Mouse (Mus musculus) cerebellum, postnatal 36 days (tissue): Measurements from ENCODE around the gene Lrrc56.
"Not testable (repeated sequence)": the region's sequence is repeated elsewhere in the genome, so short reads cannot be mapped to it uniquely, and the experiment has no call there.

Source experiments
- DNase-seq, 2 experiments: peaks; one replicate each; pipeline ENCODE4 v3.0.0; 2021 to 2022; ENCODE audit warnings: mixed read lengths in 2 of 2

Lrrc56 gene

DNA sequence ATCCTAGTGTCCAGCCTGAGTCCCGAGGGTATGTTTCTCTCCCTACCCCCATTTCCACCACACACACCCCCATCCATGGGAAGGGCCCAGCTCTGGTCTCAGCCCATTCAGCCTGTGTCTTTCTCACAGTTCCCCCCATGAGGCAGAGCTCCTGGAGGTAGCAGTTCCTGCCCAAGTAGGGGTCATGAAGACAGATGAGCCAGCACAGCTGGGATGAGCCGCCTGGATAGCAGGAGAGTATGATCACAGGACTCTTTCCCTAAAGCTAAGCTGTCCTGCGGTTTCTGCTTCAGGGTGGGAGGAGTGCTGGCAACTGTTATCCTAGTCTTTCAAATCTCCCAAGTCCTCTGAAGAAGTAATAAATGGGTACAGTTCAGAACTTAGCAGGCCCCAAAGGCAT lies 24.2 kb downstream of the Lrrc56 start:
- DNase-seq: no peak

- DNase-seq: no peak
Measured at GRCm38 (mm10) chr7:141218557-141219133, 24.7 kb downstream of the Lrrc56 start.

GRCm38 (mm10) chr7:141219558-141220099 lies 25.7 kb downstream of the Lrrc56 start:
- no peak for DNase-seq

GRCm38 (mm10) chr7:141220377-141220776 lies 26.4 kb downstream of the Lrrc56 start:
- DNase-seq: no peak

GRCm38 (mm10) chr7:141221249-141222125 lies 27.5 kb downstream of the Lrrc56 start:
- DNase-seq: peak; percentile 79 to 89

GRCm38 (mm10) chr7:141222126-141222467 lies 28.1 kb downstream of the Lrrc56 start:
- DNase-seq: no peak

GRCm38 (mm10) chr7:141222696-141223215 lies 28.8 kb downstream of the Lrrc56 start:
- no peak for DNase-seq

GRCm38 (mm10) chr7:141226535-141226934 lies 32.6 kb downstream of the Lrrc56 start:
- DNase-seq: no peak

DNA sequence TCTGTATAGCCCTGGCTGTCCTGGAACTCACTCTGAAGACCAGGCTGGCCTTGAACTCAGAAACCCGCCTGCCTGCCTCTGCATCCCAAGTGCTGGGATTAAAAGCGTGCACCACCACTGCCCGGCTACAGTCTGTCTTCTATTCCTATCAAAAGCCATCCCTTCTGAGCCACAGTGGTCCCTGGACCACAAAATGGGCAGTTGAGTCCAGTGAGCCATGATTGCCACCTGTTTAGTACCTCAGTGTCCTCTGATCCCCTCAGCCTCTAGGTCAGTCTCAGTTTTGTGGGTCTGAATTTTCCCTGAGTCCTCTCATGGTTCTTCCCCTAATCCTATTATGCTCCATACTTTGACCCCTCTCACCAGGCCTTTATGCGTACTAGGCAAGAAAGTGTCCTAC lies 33.8 kb downstream of the Lrrc56 start:
- no peak for DNase-seq

GRCm38 (mm10) chr7:141228279-141229067 lies 34.5 kb downstream of the Lrrc56 start, which contains the start of gene Phrf1:
Phrf1 (plus strand) TSS chr7:141228784.
- peak; percentile 93 to 94 for DNase-seq

DNA sequence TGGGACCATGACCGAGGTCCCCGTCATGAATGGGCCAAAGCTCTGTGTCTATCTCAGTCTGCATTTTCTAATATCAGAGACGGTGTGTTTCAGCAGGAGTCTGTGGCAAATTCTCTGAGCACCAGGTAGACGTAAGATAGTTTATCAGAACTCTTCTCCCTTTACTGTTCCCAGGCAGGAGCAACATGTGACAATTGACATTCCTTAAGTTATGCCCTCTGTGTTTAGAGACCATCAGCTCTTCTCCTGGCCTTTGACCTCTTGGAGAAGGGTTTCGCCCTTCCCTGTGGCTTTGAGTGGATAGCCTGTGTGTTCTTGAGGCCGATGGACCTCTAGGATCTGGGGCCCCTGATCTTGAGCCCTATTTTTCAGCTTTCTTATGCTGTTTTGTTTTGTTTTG lies 35.7 kb downstream of the Lrrc56 start:
- no peak for DNase-seq

GRCm38 (mm10) chr7:141230570-141230969 lies 36.6 kb downstream of the Lrrc56 start:
- DNase-seq: no peak

- peak; percentile 42 to 53 for DNase-seq
Measured at GRCm38 (mm10) chr7:141231111-141231510, 37.2 kb downstream of the Lrrc56 start.

GRCm38 (mm10) chr7:141231551-141231950 lies 37.6 kb downstream of the Lrrc56 start:
- no peak for DNase-seq

DNA sequence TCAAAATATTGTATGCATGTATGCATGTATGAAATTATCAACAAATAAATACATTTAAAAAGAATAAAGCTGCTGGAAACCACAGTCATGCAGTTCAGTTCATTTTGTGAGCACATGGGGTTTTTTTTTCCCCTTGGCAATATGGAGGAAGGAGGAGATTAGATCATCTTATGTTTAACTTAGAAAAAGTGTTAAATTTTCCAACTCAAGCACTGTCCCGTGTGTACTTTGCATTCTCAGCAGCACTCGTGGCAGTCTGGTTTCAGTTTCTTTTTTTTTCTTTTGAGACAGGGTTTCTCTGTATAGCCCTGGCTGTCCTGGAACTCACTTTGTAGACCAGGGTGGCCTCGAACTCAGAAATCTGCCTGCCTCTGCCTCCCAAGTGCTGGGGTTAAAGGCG lies 56.5 kb downstream of the Lrrc56 start:
- not testable (repeated sequence) for DNase-seq

DNA sequence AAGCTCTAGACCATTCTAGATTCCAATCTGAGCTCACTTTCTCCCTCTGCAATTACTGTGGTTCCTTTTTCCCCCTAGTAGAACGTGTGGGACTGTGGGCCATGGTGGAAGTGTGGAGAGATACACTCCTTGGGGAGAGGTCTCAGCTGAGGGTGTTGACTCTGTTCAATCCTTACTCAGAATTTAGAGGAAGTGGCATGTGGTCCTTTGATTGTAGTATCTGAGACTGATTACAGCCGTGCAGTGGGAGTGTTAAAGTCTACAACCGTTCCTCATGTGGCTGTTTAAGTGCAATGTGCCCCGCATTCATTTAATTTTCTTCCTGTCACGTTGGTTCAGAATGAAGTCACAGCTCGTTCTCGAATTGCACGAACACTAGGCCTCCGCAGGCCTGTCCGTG lies 62.2 kb downstream of the Lrrc56 start:
- DNase-seq: no peak
